In genomic region chr11:68905665-68906460, GRCm38 (mm10) we compare ENCODE assay signal across 17 mouse cellular contexts. TPM values are rescaled to one million over a fixed set of nuclear protein-coding genes. Genes with fewer than 3 reads are reported as not detected.
A peak's percentile ranks its signal among the peaks of the same experiment; 100 is the strongest.
DNase-seq lines count a peak whose midpoint lies in the region; ATAC-seq lines count a peak whose summit lies in the region.
"Had no signal": no experiment of that assay in that cellular context is flagged by ENCODE, and none has a peak within 500 bp of the region (broad histone marks: within the 10 kb centered on the region; RNA-seq: fewer than 3 reads in every experiment).

No protein-coding gene starts in this region.

- no peaks in the 10 kb centered on the region for H3K9me3 ChIP-seq in intestine, embryonic 14.5 days (ENCODE audit: control insufficient read depth, low read length)
- H3K9me3 ChIP-seq in intestine, embryonic 16.5 days (ENCODE audit: control insufficient read depth, low read length): no peaks in the 10 kb centered on the region
- no peaks in the 10 kb centered on the region for H3K9me3 ChIP-seq in midbrain, embryonic 11.5 days (ENCODE audit: control insufficient read depth, low read length)
- H3K9me3 ChIP-seq in midbrain, embryonic 15.5 days: no peaks in the 10 kb centered on the region
- no peaks in the 10 kb centered on the region for H3K9me3 ChIP-seq in forebrain, embryonic 11.5 days (ENCODE audit: control insufficient read depth, low read length)
- no peaks in the 10 kb centered on the region for H3K9me3 ChIP-seq in forebrain, embryonic 10.5 days
- H3K9me3 ChIP-seq: G1E; midbrain, embryonic 10.5 days; neural tube, embryonic 15.5 days had no signal

- no peak for ATAC-seq in intestine, embryonic 14.5 days (replicated peaks; ENCODE audit: low FRiP score, low TSS enrichment, low read depth)
- no peak for ATAC-seq in intestine, embryonic 16.5 days
- no peak for ATAC-seq in midbrain, embryonic 11.5 days (ENCODE audit: low FRiP score)
- ATAC-seq in midbrain, embryonic 15.5 days (replicated peaks): no peak
- no peak for ATAC-seq in forebrain, embryonic 11.5 days (replicated peaks; ENCODE audit: low FRiP score)

- 0 out of 2 replicates have a peak overlapping the region, but pooled peaks have one; percentile 7 for H3K27ac ChIP-seq in intestine, embryonic 14.5 days (ENCODE audit: low read depth)
- no peak overlapping the region for H3K27ac ChIP-seq in intestine, embryonic 16.5 days (ENCODE audit: low read length)
- no peak overlapping the region for H3K27ac ChIP-seq in midbrain, embryonic 11.5 days (ENCODE audit: low read depth, low read length)
- no peak overlapping the region for H3K27ac ChIP-seq in midbrain, embryonic 15.5 days
- peak overlapping the region; percentile 40; the same call in 1 of the 2 replicates for H3K27ac ChIP-seq in brown adipose tissue, adult 24 weeks (replicated peaks; ENCODE audit: low read depth, low read length)
- no peak overlapping the region for H3K27ac ChIP-seq in forebrain, embryonic 11.5 days (ENCODE audit: low read depth, low read length)
- H3K27ac ChIP-seq in forebrain, embryonic 10.5 days: no peak overlapping the region
- H3K27ac ChIP-seq: hindbrain, embryonic 14.5 days; midbrain, embryonic 10.5 days; neural tube, embryonic 15.5 days had no signal

- H3K9ac ChIP-seq in intestine, embryonic 14.5 days (ENCODE audit: low read length): no peak overlapping the region
- H3K9ac ChIP-seq in intestine, embryonic 16.5 days (ENCODE audit: low read depth, low read length): no peak overlapping the region
- H3K9ac ChIP-seq in midbrain, embryonic 11.5 days (ENCODE audit: low read length): no peak overlapping the region
- no peak overlapping the region for H3K9ac ChIP-seq in midbrain, embryonic 15.5 days
- no peak overlapping the region for H3K9ac ChIP-seq in forebrain, embryonic 11.5 days (ENCODE audit: low read length)
- H3K9ac ChIP-seq: hindbrain, embryonic 14.5 days; lung, embryonic 14.5 days; neural tube, embryonic 15.5 days had no signal

- H3K27me3 ChIP-seq in intestine, embryonic 14.5 days (replicated peaks; ENCODE audit: control insufficient read depth, insufficient read depth, low read length): no peaks in the 10 kb centered on the region
- H3K27me3 ChIP-seq in intestine, embryonic 16.5 days (replicated peaks; ENCODE audit: control insufficient read depth, insufficient read depth, low read length): no peaks in the 10 kb centered on the region
- no peaks in the 10 kb centered on the region for H3K27me3 ChIP-seq in midbrain, embryonic 11.5 days (ENCODE audit: control insufficient read depth, insufficient read depth, low read length)
- no peaks in the 10 kb centered on the region for H3K27me3 ChIP-seq in midbrain, embryonic 15.5 days (replicated peaks)
- H3K27me3 ChIP-seq in forebrain, embryonic 11.5 days (ENCODE audit: control insufficient read depth, insufficient read depth, low read length): no peaks in the 10 kb centered on the region
- H3K27me3 ChIP-seq in forebrain, embryonic 10.5 days (ENCODE audit: poor library complexity, severe bottlenecking): no peaks in the 10 kb centered on the region
- H3K27me3 ChIP-seq: neural tube, embryonic 15.5 days had no signal

- H3K4me1 ChIP-seq in intestine, embryonic 14.5 days (replicated peaks; ENCODE audit: control insufficient read depth, insufficient read depth, low read length): peaks cover 6% of the 10 kb centered on the region
- H3K4me1 ChIP-seq in intestine, embryonic 16.5 days (ENCODE audit: control insufficient read depth, insufficient read depth, low read length): peaks cover 4% of the 10 kb centered on the region; the same call in 1 of the 2 replicates
- H3K4me1 ChIP-seq in midbrain, embryonic 11.5 days (ENCODE audit: control insufficient read depth, insufficient read depth, low read length): peaks cover 8% of the 10 kb centered on the region
- H3K4me1 ChIP-seq in midbrain, embryonic 15.5 days: peaks cover 12% of the 10 kb centered on the region
- peaks cover 20% of the 10 kb centered on the region; the same call in 1 of the 2 replicates for H3K4me1 ChIP-seq in brown adipose tissue, adult 24 weeks (ENCODE audit: control insufficient read depth, insufficient read depth, insufficient read length, low read length)
- H3K4me1 ChIP-seq in forebrain, embryonic 11.5 days (replicated peaks; ENCODE audit: control insufficient read depth, insufficient read depth, low read length): peaks cover 2% of the 10 kb centered on the region; the same call in 1 of the 2 replicates
- H3K4me1 ChIP-seq in forebrain, embryonic 10.5 days: peaks cover 14% of the 10 kb centered on the region

- peaks cover 43% of the 10 kb centered on the region for H3K36me3 ChIP-seq in intestine, embryonic 14.5 days (ENCODE audit: control insufficient read depth, insufficient read depth, low read length)
- peaks cover 26% of the 10 kb centered on the region for H3K36me3 ChIP-seq in intestine, embryonic 16.5 days (ENCODE audit: control insufficient read depth, insufficient read depth, low read length)
- H3K36me3 ChIP-seq in midbrain, embryonic 11.5 days (ENCODE audit: control insufficient read depth, insufficient read depth, low read length): peaks cover 24% of the 10 kb centered on the region
- peaks cover 35% of the 10 kb centered on the region for H3K36me3 ChIP-seq in midbrain, embryonic 15.5 days (replicated peaks)
- peaks cover 24% of the 10 kb centered on the region for H3K36me3 ChIP-seq in forebrain, embryonic 11.5 days (ENCODE audit: control insufficient read depth, insufficient read depth, low read length)
- peaks cover 57% of the 10 kb centered on the region for H3K36me3 ChIP-seq in forebrain, embryonic 10.5 days (replicated peaks)

- DNase-seq in intestine, embryonic 14.5 days (ENCODE audit: low spot score): no peak
- peak; percentile 84 for DNase-seq in midbrain, embryonic 11.5 days (ENCODE audit: low spot score, missing footprints)
- no peak for DNase-seq in forebrain, embryonic 11.5 days (ENCODE audit: low spot score)
- no peak for DNase-seq in forebrain, embryonic 10.5 days (ENCODE audit: extremely low spot score, low spot score)
- DNase-seq: adrenal gland, adult 8-10 months; cerebellum, adult 11-12 months; heart, adult 18-20 months; lung, postnatal 4 days had no signal

- 88% methylated on average over 9 of the region's 9 CpGs for WGBS in intestine, embryonic 14.5 days
- 86% methylated on average over 9 of the region's 9 CpGs for WGBS in intestine, embryonic 16.5 days
- 88% methylated on average over 9 of the region's 9 CpGs for WGBS in midbrain, embryonic 11.5 days
- WGBS in midbrain, embryonic 15.5 days: 89% methylated on average over 9 of the region's 9 CpGs
- WGBS in forebrain, embryonic 11.5 days: 92% methylated on average over 9 of the region's 9 CpGs
- WGBS in forebrain, embryonic 10.5 days: 91% methylated on average over 9 of the region's 9 CpGs

- no peak overlapping the region for H3K4me2 ChIP-seq in intestine, embryonic 14.5 days (ENCODE audit: low read length)
- H3K4me2 ChIP-seq in intestine, embryonic 16.5 days (ENCODE audit: low read depth, low read length): no peak overlapping the region
- no peak overlapping the region for H3K4me2 ChIP-seq in midbrain, embryonic 11.5 days
- H3K4me2 ChIP-seq in midbrain, embryonic 15.5 days: no peak overlapping the region
- H3K4me2 ChIP-seq in forebrain, embryonic 11.5 days (ENCODE audit: low read depth, low read length, severe bottlenecking): no peak overlapping the region
- H3K4me2 ChIP-seq: hindbrain, embryonic 14.5 days; lung, embryonic 14.5 days; neural tube, embryonic 15.5 days had no signal

- no peak overlapping the region for H3K4me3 ChIP-seq in intestine, embryonic 14.5 days (ENCODE audit: low read depth, low read length)
- no peak overlapping the region for H3K4me3 ChIP-seq in intestine, embryonic 16.5 days (ENCODE audit: low read length)
- no peak overlapping the region for H3K4me3 ChIP-seq in midbrain, embryonic 11.5 days (ENCODE audit: low read depth, low read length)
- H3K4me3 ChIP-seq in midbrain, embryonic 15.5 days: no peak overlapping the region
- H3K4me3 ChIP-seq in brown adipose tissue, adult 24 weeks (ENCODE audit: insufficient read depth, low read depth, low read length): no peak overlapping the region
- H3K4me3 ChIP-seq in forebrain, embryonic 11.5 days (ENCODE audit: low read depth, low read length): no peak overlapping the region
- H3K4me3 ChIP-seq in forebrain, embryonic 10.5 days: no peak overlapping the region
- H3K4me3 ChIP-seq: midbrain, embryonic 10.5 days; neural tube, embryonic 15.5 days had no signal

RNA-seq across cellular contexts. Expression of gene Rpl26, which starts 4.5 kb away (rescaled TPM):
- polyA plus RNA-seq in intestine, embryonic 14.5 days (2014; fragmentation: Nextera tagmentation; extraction: Ambion mirVana): 1,271 and 1,334 TPM in 2 replicates
- polyA plus RNA-seq in intestine, embryonic 16.5 days (2015; fragmentation: Nextera tagmentation; extraction: Ambion mirVana): 784 and 889 TPM in 2 replicates
- polyA plus RNA-seq in midbrain, embryonic 11.5 days (2014; fragmentation: Nextera tagmentation; extraction: Ambion mirVana): 841 and 881 TPM in 2 replicates
- polyA plus RNA-seq in midbrain, embryonic 15.5 days (2015; fragmentation: Nextera tagmentation; extraction: Ambion mirVana): 529 and 538 TPM in 2 replicates
- polyA plus RNA-seq in brown adipose tissue, adult 24 weeks (2012; ENCODE audit: insufficient read depth, insufficient read length, missing spikeins): 1,653 and 1,681 TPM in 2 replicates
- polyA plus RNA-seq in forebrain, embryonic 11.5 days (2014; fragmentation: Nextera tagmentation; extraction: Ambion mirVana): 825 and 852 TPM in 2 replicates
- polyA plus RNA-seq in forebrain, embryonic 10.5 days (2016; fragmentation: Nextera tagmentation; extraction: Ambion mirVana): 1,077 and 1,081 TPM in 2 replicates

RNA-seq across cellular contexts. Expression of gene Rnf222, which starts 17.5 kb away (rescaled TPM):
- polyA plus RNA-seq in intestine, embryonic 14.5 days (2014; fragmentation: Nextera tagmentation; extraction: Ambion mirVana): 0.07 and 0.11 TPM in 2 replicates
- polyA plus RNA-seq in intestine, embryonic 16.5 days (2015; fragmentation: Nextera tagmentation; extraction: Ambion mirVana): 0.34 and 0.54 TPM in 2 replicates
- 0.04 and 0.07 TPM in 2 replicates for polyA plus RNA-seq in midbrain, embryonic 11.5 days (2014; fragmentation: Nextera tagmentation; extraction: Ambion mirVana)
- polyA plus RNA-seq in midbrain, embryonic 15.5 days (2015; fragmentation: Nextera tagmentation; extraction: Ambion mirVana): not detected in 2 replicates
- polyA plus RNA-seq in brown adipose tissue, adult 24 weeks (2012; ENCODE audit: insufficient read depth, insufficient read length, missing spikeins): not detected in 2 replicates
- polyA plus RNA-seq in forebrain, embryonic 11.5 days (2014; fragmentation: Nextera tagmentation; extraction: Ambion mirVana): not detected in 2 replicates
- polyA plus RNA-seq in forebrain, embryonic 10.5 days (2016; fragmentation: Nextera tagmentation; extraction: Ambion mirVana): 0.05 and 0.11 TPM in 2 replicates
- polyA plus RNA-seq: G1E; hindbrain, embryonic 14.5 days; neural tube, embryonic 15.5 days had no signal

RNA-seq across cellular contexts. Expression of gene Odf4, which starts 21.0 kb away (rescaled TPM):
- polyA plus RNA-seq in intestine, embryonic 14.5 days (2014; fragmentation: Nextera tagmentation; extraction: Ambion mirVana): 0.22 TPM in 1 of 2 replicates, not detected in the other
- polyA plus RNA-seq in intestine, embryonic 16.5 days (2015; fragmentation: Nextera tagmentation; extraction: Ambion mirVana): not detected in 2 replicates
- not detected in 2 replicates for polyA plus RNA-seq in midbrain, embryonic 11.5 days (2014; fragmentation: Nextera tagmentation; extraction: Ambion mirVana)
- 0.60 and 0.84 TPM in 2 replicates for polyA plus RNA-seq in midbrain, embryonic 15.5 days (2015; fragmentation: Nextera tagmentation; extraction: Ambion mirVana)
- not detected in 2 replicates for polyA plus RNA-seq in brown adipose tissue, adult 24 weeks (2012; ENCODE audit: insufficient read depth, insufficient read length, missing spikeins)
- polyA plus RNA-seq in forebrain, embryonic 11.5 days (2014; fragmentation: Nextera tagmentation; extraction: Ambion mirVana): not detected in 2 replicates
- not detected in 2 replicates for polyA plus RNA-seq in forebrain, embryonic 10.5 days (2016; fragmentation: Nextera tagmentation; extraction: Ambion mirVana)
- polyA plus RNA-seq: G1E; heart, postnatal 0 days; lung, embryonic 14.5 days; midbrain, embryonic 10.5 days had no signal

RNA-seq across cellular contexts. Expression of gene Ndel1, which starts 34.2 kb away (rescaled TPM):
- polyA plus RNA-seq in intestine, embryonic 14.5 days (2014; fragmentation: Nextera tagmentation; extraction: Ambion mirVana): 60.0 and 60.3 TPM in 2 replicates
- polyA plus RNA-seq in intestine, embryonic 16.5 days (2015; fragmentation: Nextera tagmentation; extraction: Ambion mirVana): 70.4 and 73.6 TPM in 2 replicates
- polyA plus RNA-seq in midbrain, embryonic 11.5 days (2014; fragmentation: Nextera tagmentation; extraction: Ambion mirVana): 47.6 and 49.6 TPM in 2 replicates
- polyA plus RNA-seq in midbrain, embryonic 15.5 days (2015; fragmentation: Nextera tagmentation; extraction: Ambion mirVana): 105 and 108 TPM in 2 replicates
- 48.4 and 48.9 TPM in 2 replicates for polyA plus RNA-seq in brown adipose tissue, adult 24 weeks (2012; ENCODE audit: insufficient read depth, insufficient read length, missing spikeins)
- 46.9 and 51.2 TPM in 2 replicates for polyA plus RNA-seq in forebrain, embryonic 11.5 days (2014; fragmentation: Nextera tagmentation; extraction: Ambion mirVana)
- polyA plus RNA-seq in forebrain, embryonic 10.5 days (2016; fragmentation: Nextera tagmentation; extraction: Ambion mirVana): 49.4 and 51.3 TPM in 2 replicates

RNA-seq across cellular contexts. Expression of gene Arhgef15, which starts 51.4 kb away (rescaled TPM):
- polyA plus RNA-seq in intestine, embryonic 14.5 days (2014; fragmentation: Nextera tagmentation; extraction: Ambion mirVana): 9.6 and 9.9 TPM in 2 replicates
- polyA plus RNA-seq in intestine, embryonic 16.5 days (2015; fragmentation: Nextera tagmentation; extraction: Ambion mirVana): 8.3 and 9.0 TPM in 2 replicates
- polyA plus RNA-seq in midbrain, embryonic 11.5 days (2014; fragmentation: Nextera tagmentation; extraction: Ambion mirVana): 3.7 and 4.2 TPM in 2 replicates
- 24.2 and 28.7 TPM in 2 replicates for polyA plus RNA-seq in midbrain, embryonic 15.5 days (2015; fragmentation: Nextera tagmentation; extraction: Ambion mirVana)
- polyA plus RNA-seq in brown adipose tissue, adult 24 weeks (2012; ENCODE audit: insufficient read depth, insufficient read length, missing spikeins): 7.1 and 19.0 TPM in 2 replicates
- polyA plus RNA-seq in forebrain, embryonic 11.5 days (2014; fragmentation: Nextera tagmentation; extraction: Ambion mirVana): 5.2 and 6.1 TPM in 2 replicates
- 6.7 and 6.8 TPM in 2 replicates for polyA plus RNA-seq in forebrain, embryonic 10.5 days (2016; fragmentation: Nextera tagmentation; extraction: Ambion mirVana)
- polyA plus RNA-seq: G1E had no signal

Comparison
In these comparisons a context has a peak if more than half of its experiments do, and no peak if none do; other contexts are left out.
1. H3K27ac ChIP-seq: peak in intestine, embryonic 14.5 days (single experiment) and brown adipose tissue, adult 24 weeks (single experiment); none in intestine, embryonic 16.5 days (single experiment), midbrain, embryonic 11.5 days (single experiment), midbrain, embryonic 15.5 days (single experiment), forebrain, embryonic 11.5 days (single experiment) and forebrain, embryonic 10.5 days (single experiment).